Mouse (Mus musculus) brain, adult 10 weeks (tissue): Measurements from ENCODE around the gene Nkiras1. TPM values are rescaled to one million over a fixed set of nuclear protein-coding genes. Genes with fewer than 3 reads are reported as not detected.

Source experiments
- polyA plus RNA-seq: library from polyadenylated mRNA; stranded (reverse); fragments of 350-450 nt; fragmentation: Illumina TruSeq; extraction: RNeasy Lipid Tissue Mini Kit (QIAGEN cat#74804); gene quantifications from one replicate; pipeline ENCODE4 v1.2.3, GENCODE M21; 2015; ENCODE audit warnings: low read depth, low replicate concordance

The Nkiras1 gene
- polyA plus RNA-seq, result 131 TPM

DNA sequence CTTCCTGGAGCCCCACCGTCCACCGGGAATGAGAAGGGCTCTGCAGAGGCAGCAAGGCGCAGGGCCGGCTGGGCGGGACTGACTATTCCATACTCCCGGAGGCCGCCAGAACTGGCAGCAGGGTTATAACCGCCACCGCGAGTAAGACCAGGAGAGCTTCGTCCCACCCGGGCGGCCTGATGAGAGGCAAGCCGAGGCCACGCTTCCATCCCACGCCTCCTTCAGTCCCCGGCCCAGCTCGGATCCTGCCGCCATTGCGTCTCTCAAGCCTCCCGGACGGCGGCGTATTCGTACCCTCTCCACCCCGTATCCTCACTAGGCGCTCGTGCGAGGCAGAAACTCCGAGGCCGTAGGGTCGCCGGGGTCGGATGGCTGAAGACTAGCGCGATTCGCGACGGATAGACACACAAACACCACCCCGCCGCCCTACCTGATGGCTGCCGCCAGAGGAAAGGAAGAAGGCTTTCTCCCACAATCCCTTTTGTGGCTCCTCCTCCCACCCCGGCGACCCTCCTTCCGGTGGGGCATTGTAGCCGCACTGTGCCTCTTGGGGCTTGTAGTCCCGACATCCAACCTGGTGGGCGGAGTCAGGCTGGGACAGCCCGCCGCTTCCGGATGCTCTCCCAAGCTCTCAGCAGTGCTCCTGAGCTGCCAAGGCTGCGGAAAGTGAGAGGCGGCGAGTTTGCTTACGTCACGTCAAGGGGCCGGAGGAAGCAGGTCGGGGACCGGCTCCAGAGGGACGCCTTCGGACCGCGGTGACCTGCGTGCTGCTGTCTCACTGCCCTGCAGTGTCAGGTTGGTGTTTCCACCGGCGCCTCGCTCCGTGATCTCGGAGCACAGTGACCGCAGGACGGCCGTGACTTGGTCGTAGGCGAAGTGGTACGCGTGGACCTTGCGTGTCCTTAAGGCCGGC is at the start of gene Nkiras1, which contains the start of gene Rpl15:
Gene Nkiras1, plus strand, starts transcription at position 608 of the 913 bp plus-strand sequence.
Gene Rpl15, minus strand, starts transcription at position 863 of the 913 bp plus-strand sequence.

DNA sequence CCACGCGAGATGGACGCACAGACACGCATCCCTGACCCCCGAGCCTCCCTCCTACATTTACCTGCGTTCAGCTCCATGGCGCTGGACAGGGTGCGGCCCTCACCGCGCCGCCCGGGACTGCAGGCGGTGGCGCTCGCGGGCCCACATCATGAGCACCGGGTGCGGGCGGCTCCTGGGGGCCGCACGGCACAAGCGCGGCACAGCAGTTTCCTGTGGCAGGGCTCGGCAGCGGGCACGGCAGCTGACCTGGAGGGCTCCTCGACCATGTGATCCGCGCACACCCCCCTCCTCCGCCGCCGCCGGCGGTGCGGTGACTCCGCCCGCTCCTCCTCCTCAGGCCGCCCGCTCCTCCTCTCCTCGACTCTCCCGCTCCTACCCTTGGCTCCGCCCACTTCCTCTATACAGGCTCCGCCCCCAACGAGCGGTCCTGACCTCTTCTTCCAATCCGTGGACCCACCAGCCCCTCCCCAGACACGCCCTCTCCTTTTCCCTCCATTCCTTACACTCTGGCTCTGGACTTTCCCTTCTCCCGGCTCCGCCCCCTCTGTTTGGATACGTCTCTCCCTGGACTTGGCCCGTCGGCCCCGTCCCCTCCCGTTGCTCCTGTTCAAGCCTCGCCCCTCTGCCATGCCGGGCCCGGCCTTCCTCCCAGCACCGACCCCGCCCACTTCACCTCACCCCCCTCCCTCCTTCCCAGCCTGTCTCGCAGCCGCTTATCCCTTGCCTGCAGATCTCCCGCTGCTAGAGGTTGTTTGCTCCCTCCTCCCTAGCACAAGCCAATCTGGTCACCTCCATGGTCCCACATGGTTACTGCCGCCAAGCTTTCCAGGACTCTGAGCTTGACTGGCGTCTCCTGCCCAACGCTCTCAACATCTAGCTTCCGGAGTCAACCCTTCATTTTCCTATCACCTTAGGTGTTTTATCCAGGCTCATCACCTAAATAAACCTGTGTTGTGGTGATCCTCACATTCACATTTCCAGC is 31.9 kb upstream of the Nkiras1 start, which contains the start of gene Nr1d2:
Gene Nr1d2, minus strand, starts transcription at position 378 of the 982 bp plus-strand sequence.

DNA sequence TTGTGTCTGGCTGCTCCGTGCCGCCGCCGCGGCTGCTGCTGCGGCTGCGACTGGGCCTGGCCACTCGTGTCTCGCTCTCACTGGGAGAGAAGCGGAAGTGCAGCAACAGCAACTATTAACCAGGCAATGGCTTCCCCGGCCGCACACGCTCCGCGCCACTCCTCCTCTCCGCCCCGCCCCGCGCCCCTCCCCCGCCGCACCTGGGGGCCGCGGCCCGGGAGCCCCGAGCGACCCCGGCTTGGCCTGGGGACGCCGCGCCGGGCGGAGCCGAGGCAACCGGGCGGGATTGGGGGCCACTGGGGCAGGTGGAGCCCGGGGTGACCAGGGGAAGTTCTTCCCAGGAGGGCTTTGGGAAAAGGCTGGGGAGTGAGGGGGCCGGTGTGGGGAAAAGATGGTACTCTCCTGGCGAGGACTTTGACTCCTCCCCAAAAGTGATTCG is 60.8 kb downstream of the Nkiras1 start, which contains the start of gene Ube2e1:
Gene Ube2e1, minus strand, starts transcription at position 167 of the 439 bp plus-strand sequence.

Other genes with a start within 250 kb of the Nkiras1 start
- 94.8 TPM for gene Nr1d2, start 32.0 kb upstream of the Nkiras1 start, polyA plus RNA-seq
- gene Rpl15, start 255 bp downstream of the Nkiras1 start, polyA plus RNA-seq, result 576 TPM
- gene Ube2e1, start 60.7 kb downstream of the Nkiras1 start, polyA plus RNA-seq, result 176 TPM